Mouse (Mus musculus) G1E-ER4 (cell line): Measurements from ENCODE around the gene Tubb2b. TPM values are rescaled to one million over a fixed set of nuclear protein-coding genes. Genes with fewer than 3 reads are reported as not detected.

Experiments
- GATA1 ChIP-seq: IDR thresholded peaks from one replicate; pipeline ENCODE4 v1.8.0; 2012; ENCODE audit warnings: low read length, inconsistent platforms
- polyA plus RNA-seq: library from polyadenylated mRNA; stranded (reverse); fragments of >175 nt; gene quantifications from 2 replicates; pipeline ENCODE4 v1.2.3, GENCODE M21; 2012

Tubb2b gene
- polyA plus RNA-seq, 1 experiment = 0.60 TPM

GRCm38 (mm10) chr13:34125711-34126110, 4.6 kb downstream of the Tubb2b start:
- TF ChIP-seq GATA1 = no peak

DNA sequence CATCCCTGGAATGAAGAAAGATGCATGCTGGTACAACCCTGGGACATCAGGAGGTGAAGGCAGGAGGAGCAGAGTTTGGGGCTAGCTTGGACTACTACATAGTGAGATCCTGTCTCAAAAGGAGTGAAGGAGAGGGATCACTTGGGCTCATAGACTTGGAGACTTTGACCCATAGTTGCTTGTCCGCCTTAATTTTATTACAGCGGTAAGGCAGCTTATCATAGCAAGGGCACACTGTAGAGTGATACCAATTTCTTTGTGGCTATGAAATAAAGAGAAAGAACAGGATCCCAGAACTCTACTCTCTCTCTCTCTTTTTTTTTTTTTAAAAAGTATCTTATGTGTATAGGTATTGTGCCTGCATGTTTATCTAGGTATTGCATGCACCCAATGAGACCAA, 9.7 kb downstream of the Tubb2b start:
- no peak for TF ChIP-seq GATA1

GRCm38 (mm10) chr13:34119406-34119805, 10.9 kb downstream of the Tubb2b start:
- TF ChIP-seq GATA1 = no peak

- no peak for TF ChIP-seq GATA1
Observed at GRCm38 (mm10) chr13:34118816-34119215, 11.4 kb downstream of the Tubb2b start.

DNA sequence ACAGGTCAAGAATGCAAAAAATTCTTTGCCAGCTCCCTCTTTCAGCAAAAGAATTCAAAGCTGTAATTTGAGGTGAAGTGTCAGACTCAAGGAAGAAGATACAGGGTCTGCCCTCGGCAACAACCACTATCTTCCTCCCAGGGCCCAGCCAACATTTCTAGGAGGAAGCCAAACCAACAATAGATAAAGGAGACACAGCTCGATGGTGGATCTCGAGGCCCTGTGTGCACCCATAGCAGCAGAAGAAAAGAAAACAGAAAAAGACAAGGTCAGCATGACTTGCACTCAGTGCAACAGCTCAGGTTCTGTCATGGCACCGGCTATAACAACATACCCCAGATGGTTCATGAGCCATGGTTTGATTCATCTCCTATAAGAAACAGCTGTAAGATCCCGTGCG, 13.8 kb downstream of the Tubb2b start:
- TF ChIP-seq GATA1 = no peak

GRCm38 (mm10) chr13:34114654-34115053, 15.6 kb downstream of the Tubb2b start:
- no peak for TF ChIP-seq GATA1

DNA sequence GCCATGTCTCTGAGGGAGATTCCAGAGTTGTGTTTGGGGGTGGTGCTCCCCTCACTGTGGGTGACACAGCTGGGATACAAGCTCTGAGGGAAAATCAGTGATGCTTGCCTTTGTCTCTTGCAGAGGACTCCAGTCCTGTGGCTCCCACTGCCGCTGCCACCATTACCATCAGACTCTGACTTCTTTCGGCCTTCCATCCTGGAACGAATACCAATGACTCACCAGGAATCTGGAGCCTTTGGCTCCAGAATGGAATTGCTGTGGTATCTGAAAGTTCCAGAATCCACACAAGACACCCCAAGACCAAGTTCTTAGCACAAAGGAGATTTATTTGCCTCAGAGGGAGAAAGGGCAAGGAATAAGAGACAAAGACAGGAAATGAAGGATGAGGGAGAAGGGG, 17.2 kb downstream of the Tubb2b start:
- no peak for TF ChIP-seq GATA1

DNA sequence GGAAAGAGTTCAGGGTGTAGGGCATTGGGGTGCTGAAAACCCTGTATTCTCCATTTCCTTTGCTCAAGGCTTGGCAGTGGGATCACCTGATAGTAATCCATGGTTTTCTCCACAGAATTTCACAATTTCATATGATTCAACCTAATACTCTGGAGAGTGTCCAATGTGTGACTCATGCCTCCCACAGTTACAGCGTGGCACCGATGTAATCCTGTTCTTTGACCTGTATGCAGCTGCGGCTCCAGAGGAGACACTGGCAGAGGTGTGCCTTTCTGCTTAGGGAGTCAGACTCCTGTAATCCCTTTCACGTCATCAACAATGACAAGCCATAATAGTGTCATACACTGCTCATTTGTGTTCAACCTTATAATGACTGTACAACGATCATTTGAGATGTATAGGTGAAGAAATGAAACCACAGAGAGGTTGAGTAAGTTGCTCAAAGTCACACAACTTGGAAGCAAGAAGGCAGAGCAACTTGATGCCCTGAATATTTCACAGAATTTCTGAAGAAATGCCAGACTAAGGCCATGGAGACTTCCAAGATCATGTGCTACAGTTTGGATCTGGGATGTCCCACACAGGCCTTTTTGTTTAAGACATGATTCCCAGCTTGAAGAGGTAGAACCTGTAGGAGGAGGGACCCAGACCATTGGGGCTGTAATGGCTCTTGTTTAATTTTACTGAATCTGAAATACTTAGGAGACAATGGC, 17.7 kb downstream of the Tubb2b start:
- TF ChIP-seq GATA1 = no peak

- TF ChIP-seq GATA1 = no peak
Observed at GRCm38 (mm10) chr13:34111878-34112277, 18.4 kb downstream of the Tubb2b start.

DNA sequence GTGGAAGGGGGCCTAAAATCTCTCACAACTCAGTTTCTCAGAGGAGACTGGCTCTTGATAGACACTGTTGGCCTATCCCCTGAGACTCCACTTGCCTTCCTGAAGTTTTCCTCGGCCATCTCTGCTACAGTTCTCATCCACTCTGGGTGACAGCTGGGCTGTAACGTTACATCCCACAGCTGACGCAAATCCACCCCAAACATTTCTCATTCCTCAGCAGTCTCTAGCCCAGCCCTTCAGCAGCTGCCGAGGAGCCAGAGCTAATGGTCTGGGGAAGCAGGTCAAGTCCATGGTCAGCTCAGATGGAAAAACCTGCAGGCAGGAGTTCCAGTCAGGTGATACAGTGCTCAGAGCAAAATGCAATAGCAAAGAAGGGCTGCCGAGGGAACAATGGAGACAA, 19.2 kb downstream of the Tubb2b start:
- no peak for TF ChIP-seq GATA1

GRCm38 (mm10) chr13:34109677-34110058, 20.6 kb downstream of the Tubb2b start:
- TF ChIP-seq GATA1 = no peak

DNA sequence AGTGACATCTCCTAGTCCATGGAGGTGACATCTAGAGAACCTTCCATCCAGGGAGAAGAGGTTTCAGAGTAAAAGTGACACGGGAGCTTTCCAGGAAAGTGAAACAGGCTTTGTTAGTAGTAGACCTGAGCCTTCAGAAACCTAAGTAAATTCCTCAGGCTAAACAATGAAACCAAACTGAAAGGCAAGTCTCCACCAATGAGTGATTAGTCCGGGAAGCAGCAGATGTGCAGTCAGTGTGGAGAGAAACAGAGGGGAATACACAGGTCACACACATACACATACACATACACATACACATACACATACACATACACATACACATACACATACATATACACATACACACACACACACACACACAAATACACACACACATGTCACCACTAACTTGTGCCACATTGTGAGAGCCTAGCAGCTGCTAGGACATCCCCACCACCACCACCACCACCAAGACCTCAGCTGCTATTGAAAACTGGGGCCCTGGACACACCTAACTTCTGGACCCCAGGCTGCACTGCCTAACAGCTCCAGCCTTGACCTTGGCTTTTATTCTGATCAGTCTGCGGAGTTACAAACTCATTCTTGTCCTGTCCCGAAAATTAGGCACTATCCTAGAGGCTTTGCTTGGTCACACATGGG, 21.1 kb downstream of the Tubb2b start:
- no peak for TF ChIP-seq GATA1

- TF ChIP-seq GATA1 = no peak
Observed at GRCm38 (mm10) chr13:34106999-34107398, 23.3 kb downstream of the Tubb2b start.

GRCm38 (mm10) chr13:34106256-34106655, 24.0 kb downstream of the Tubb2b start:
- TF ChIP-seq GATA1 = no peak

DNA sequence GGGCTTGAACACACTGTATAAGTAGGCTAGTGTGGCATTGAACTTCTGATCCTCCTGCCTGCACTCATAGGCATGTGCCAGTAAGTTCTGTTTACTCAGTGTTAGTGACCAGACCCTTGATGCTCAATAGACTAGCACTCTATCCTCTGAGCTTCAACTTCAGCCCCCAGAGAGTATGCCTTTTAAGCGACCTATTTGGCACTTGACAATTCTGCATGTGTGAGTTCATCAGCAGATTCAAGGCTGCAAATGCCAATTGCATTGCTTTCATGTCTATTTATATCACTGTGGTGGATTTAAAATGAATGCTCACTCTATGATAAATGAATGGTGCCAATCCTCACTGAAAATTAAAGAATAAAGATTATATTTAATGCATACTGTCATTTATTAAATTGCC, 24.9 kb downstream of the Tubb2b start:
- TF ChIP-seq GATA1 = no peak

DNA sequence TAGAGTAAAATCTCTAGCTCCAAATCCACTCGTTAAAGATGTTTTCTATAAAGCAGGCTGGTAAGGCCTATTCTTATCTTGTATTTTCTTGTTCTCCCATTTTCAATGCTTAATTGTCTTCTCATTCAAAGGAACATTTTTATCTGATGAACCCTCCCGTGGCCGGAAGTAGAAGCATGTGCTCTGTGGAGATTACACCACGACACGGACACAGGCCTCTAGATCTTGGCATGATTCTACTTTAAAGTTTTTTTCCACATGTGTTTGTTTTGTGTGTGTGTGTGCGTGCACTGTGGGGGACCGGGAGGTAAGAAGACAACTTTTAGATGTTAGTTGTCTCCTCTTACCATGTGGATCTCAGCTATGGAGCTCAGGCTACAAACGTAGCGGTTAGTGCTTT, 28.4 kb downstream of the Tubb2b start:
- peak; percentile 66 for TF ChIP-seq GATA1

GRCm38 (mm10) chr13:34101247-34101646, 29.0 kb downstream of the Tubb2b start:
- TF ChIP-seq GATA1 = no peak
